ENCODE assay signal across 25 mouse cellular contexts in the genomic region with DNA sequence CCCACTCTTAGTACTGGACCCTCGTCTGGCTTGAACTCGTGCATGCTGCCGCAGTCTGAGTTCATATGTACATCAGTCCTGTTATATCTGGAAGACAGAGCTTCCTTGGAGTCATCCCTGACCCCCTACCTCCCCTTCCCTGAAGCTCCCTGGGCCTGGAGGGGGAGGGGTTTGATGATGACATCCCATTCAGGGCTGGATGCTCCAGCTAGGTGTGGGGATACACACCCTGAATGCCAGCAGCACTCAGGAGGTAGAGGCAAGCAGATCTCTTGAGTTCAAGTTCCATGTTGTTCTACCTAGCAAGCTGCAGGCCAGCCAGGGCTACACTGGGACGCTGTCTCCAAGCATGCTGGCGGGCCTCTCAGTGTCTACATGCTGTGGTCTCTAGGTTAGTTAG. TPM values are rescaled to one million over a fixed set of nuclear protein-coding genes. Genes with fewer than 3 reads are reported as not detected.
DNase-seq lines count a peak whose midpoint lies in the region; ATAC-seq lines count a peak whose summit lies in the region.
"Had no signal": no experiment of that assay in that cellular context is flagged by ENCODE, and none has a peak within 500 bp of the region (broad histone marks: within the 10 kb centered on the region; RNA-seq: fewer than 3 reads in every experiment).

No protein-coding gene starts in this region.

- no peaks in the 10 kb centered on the region for H3K9me3 ChIP-seq in forebrain, embryonic 11.5 days (ENCODE audit: control insufficient read depth, low read length)
- H3K9me3 ChIP-seq in forebrain, embryonic 15.5 days: no peaks in the 10 kb centered on the region
- no peaks in the 10 kb centered on the region for H3K9me3 ChIP-seq in midbrain, embryonic 11.5 days (ENCODE audit: control insufficient read depth, low read length)
- no peaks in the 10 kb centered on the region for H3K9me3 ChIP-seq in midbrain, embryonic 15.5 days
- H3K9me3 ChIP-seq: embryonic facial prominence, embryonic 10.5 days; embryonic facial prominence, embryonic 13.5 days; forebrain, embryonic 13.5 days; hindbrain, embryonic 12.5 days; hindbrain, embryonic 15.5 days had no signal

- no peak overlapping the region for H3K9ac ChIP-seq in forebrain, embryonic 11.5 days (ENCODE audit: low read length)
- H3K9ac ChIP-seq in forebrain, embryonic 15.5 days (replicated peaks): no peak overlapping the region
- H3K9ac ChIP-seq in midbrain, embryonic 11.5 days (ENCODE audit: low read length): no peak overlapping the region
- no peak overlapping the region for H3K9ac ChIP-seq in midbrain, embryonic 15.5 days
- H3K9ac ChIP-seq: embryonic facial prominence, embryonic 13.5 days; forebrain, embryonic 13.5 days; forebrain, postnatal 0 days; hindbrain, embryonic 12.5 days; hindbrain, embryonic 15.5 days had no signal

- H3K4me1 ChIP-seq in forebrain, embryonic 11.5 days (replicated peaks; ENCODE audit: control insufficient read depth, insufficient read depth, low read length): no peaks in the 10 kb centered on the region; the same call in 1 of the 2 replicates
- peaks cover 25% of the 10 kb centered on the region for H3K4me1 ChIP-seq in forebrain, embryonic 15.5 days
- H3K4me1 ChIP-seq in midbrain, embryonic 11.5 days (ENCODE audit: control insufficient read depth, insufficient read depth, low read length): no peaks in the 10 kb centered on the region
- 0 out of 2 replicates have a peak, but pooled peaks cover 4% of the 10 kb centered on the region for H3K4me1 ChIP-seq in midbrain, embryonic 15.5 days
- H3K4me1 ChIP-seq: forebrain, embryonic 13.5 days had no signal

- WGBS in forebrain, embryonic 11.5 days: 91% methylated on average over 5 of the region's 5 CpGs
- 96% methylated on average over 5 of the region's 5 CpGs for WGBS in forebrain, embryonic 15.5 days
- WGBS in midbrain, embryonic 11.5 days: 96% methylated on average over 5 of the region's 5 CpGs
- WGBS in midbrain, embryonic 15.5 days: 94% methylated on average over 5 of the region's 5 CpGs

- H3K4me2 ChIP-seq in forebrain, embryonic 11.5 days (ENCODE audit: low read depth, low read length, severe bottlenecking): no peak overlapping the region
- H3K4me2 ChIP-seq in forebrain, embryonic 15.5 days (replicated peaks): no peak overlapping the region
- H3K4me2 ChIP-seq in midbrain, embryonic 11.5 days: no peak overlapping the region
- H3K4me2 ChIP-seq in midbrain, embryonic 15.5 days: no peak overlapping the region
- H3K4me2 ChIP-seq: embryonic facial prominence, embryonic 13.5 days; forebrain, embryonic 13.5 days; heart, embryonic 11.5 days; hindbrain, embryonic 12.5 days; hindbrain, embryonic 15.5 days had no signal

- no peaks in the 10 kb centered on the region for H3K27me3 ChIP-seq in forebrain, embryonic 11.5 days (ENCODE audit: control insufficient read depth, insufficient read depth, low read length)
- H3K27me3 ChIP-seq in forebrain, embryonic 15.5 days: peaks cover 4% of the 10 kb centered on the region; the same call in 1 of the 2 replicates
- no peaks in the 10 kb centered on the region for H3K27me3 ChIP-seq in midbrain, embryonic 11.5 days (ENCODE audit: control insufficient read depth, insufficient read depth, low read length)
- no peaks in the 10 kb centered on the region for H3K27me3 ChIP-seq in midbrain, embryonic 15.5 days (replicated peaks)
- H3K27me3 ChIP-seq: embryonic facial prominence, embryonic 13.5 days; forebrain, embryonic 13.5 days; hindbrain, embryonic 12.5 days; hindbrain, embryonic 15.5 days had no signal

- H3K27ac ChIP-seq in forebrain, embryonic 11.5 days (ENCODE audit: low read depth, low read length): no peak overlapping the region
- H3K27ac ChIP-seq in forebrain, embryonic 15.5 days (replicated peaks): no peak overlapping the region
- no peak overlapping the region for H3K27ac ChIP-seq in midbrain, embryonic 11.5 days (ENCODE audit: low read depth, low read length)
- no peak overlapping the region for H3K27ac ChIP-seq in midbrain, embryonic 15.5 days
- H3K27ac ChIP-seq: embryonic facial prominence, embryonic 10.5 days; embryonic facial prominence, embryonic 13.5 days; forebrain, embryonic 13.5 days; gastrocnemius, adult 2 months; hindbrain, embryonic 12.5 days; hindbrain, embryonic 15.5 days had no signal

- H3K36me3 ChIP-seq in forebrain, embryonic 11.5 days (ENCODE audit: control insufficient read depth, insufficient read depth, low read length): no peaks in the 10 kb centered on the region
- no peaks in the 10 kb centered on the region for H3K36me3 ChIP-seq in forebrain, embryonic 15.5 days
- no peaks in the 10 kb centered on the region for H3K36me3 ChIP-seq in midbrain, embryonic 11.5 days (ENCODE audit: control insufficient read depth, insufficient read depth, low read length)
- no peaks in the 10 kb centered on the region for H3K36me3 ChIP-seq in midbrain, embryonic 15.5 days (replicated peaks)
- H3K36me3 ChIP-seq: embryonic facial prominence, embryonic 10.5 days; embryonic facial prominence, embryonic 13.5 days; hindbrain, embryonic 12.5 days; hindbrain, embryonic 15.5 days had no signal

- H3K4me3 ChIP-seq in forebrain, embryonic 11.5 days (ENCODE audit: low read depth, low read length): no peak overlapping the region
- no peak overlapping the region for H3K4me3 ChIP-seq in forebrain, embryonic 15.5 days
- H3K4me3 ChIP-seq in midbrain, embryonic 11.5 days (ENCODE audit: low read depth, low read length): no peak overlapping the region
- H3K4me3 ChIP-seq in midbrain, embryonic 15.5 days: no peak overlapping the region
- H3K4me3 ChIP-seq: embryonic facial prominence, embryonic 10.5 days; embryonic facial prominence, embryonic 13.5 days; erythroblast, embryonic 14.5 days; forebrain, embryonic 13.5 days; gastrocnemius, adult 2 months; hindbrain, embryonic 12.5 days; hindbrain, embryonic 15.5 days had no signal

- ATAC-seq in forebrain, embryonic 11.5 days (replicated peaks; ENCODE audit: low FRiP score): no peak
- ATAC-seq in forebrain, embryonic 15.5 days (replicated peaks): no peak
- no peak for ATAC-seq in midbrain, embryonic 11.5 days (ENCODE audit: low FRiP score)
- no peak for ATAC-seq in midbrain, embryonic 15.5 days (replicated peaks)
- ATAC-seq in megakaryocyte-erythroid progenitor cell, adult 5-6 weeks (replicated peaks; ENCODE audit: low FRiP score, low TSS enrichment, poor library complexity, severe bottlenecking): no peak
- ATAC-seq: forebrain, embryonic 13.5 days; forebrain, postnatal 0 days; intestine, embryonic 16.5 days had no signal

- peak; percentile 30 for DNase-seq in forebrain, embryonic 11.5 days (ENCODE audit: low spot score)
- peak; percentile 78 for DNase-seq in midbrain, embryonic 11.5 days (ENCODE audit: low spot score, missing footprints)
- DNase-seq in ZHBTc4 (ENCODE audit: low read depth, low spot score): peak; percentile 67
- DNase-seq: adrenal gland, adult 2 months; adrenal gland, postnatal 14 days; cerebellum, adult 11 months; cerebellum, adult 8-10 months; cerebellum, postnatal 10 days; cerebellum, postnatal 36 days; embryo, embryonic 11 days; forebrain, postnatal 0 days; gastrocnemius, adult 2 months; gastrocnemius, postnatal 14 days; heart, adult 11 months had no signal

RNA-seq across cellular contexts. Expression of a gene that starts 56.9 kb away (rescaled TPM):
- 3.7 and 4.2 TPM in 2 replicates for polyA plus RNA-seq in forebrain, embryonic 11.5 days (2014; fragmentation: Nextera tagmentation; extraction: Ambion mirVana)
- polyA plus RNA-seq in forebrain, embryonic 15.5 days (2015; fragmentation: Nextera tagmentation; extraction: Ambion mirVana): 3.6 and 3.8 TPM in 2 replicates
- 2.7 and 3.0 TPM in 2 replicates for polyA plus RNA-seq in midbrain, embryonic 11.5 days (2014; fragmentation: Nextera tagmentation; extraction: Ambion mirVana)
- polyA plus RNA-seq in midbrain, embryonic 15.5 days (2015; fragmentation: Nextera tagmentation; extraction: Ambion mirVana): 3.7 and 3.9 TPM in 2 replicates
- 5.9 and 7.4 TPM in 2 replicates for total RNA-seq in megakaryocyte-erythroid progenitor cell, adult 5-6 weeks (2014; fragmentation: Nextera tagmentation)
- total RNA-seq in megakaryocyte-erythroid progenitor cell, adult 5-6 weeks (2017): 1.6 and 2.3 TPM in 2 replicates
